Mouse (Mus musculus) spleen, adult 2 months (tissue): ENCODE results near the gene Mfsd12.

Experiments used
- CTCF ChIP-seq: fragments of 200-500 bp; IDR thresholded peaks from 2 replicates; pipeline ENCODE4 v1.5.1; 2011; ENCODE audit warnings: mild to moderate bottlenecking, inconsistent platforms; ENCODE audit not compliant: insufficient read depth, insufficient read length, insufficient replicate concordance; ENCODE audit errors: extremely low read depth
- POLR2A ChIP-seq: fragments of 200-500 bp; IDR thresholded peaks from 2 replicates; pipeline ENCODE4 v1.6.1; 2011; ENCODE audit warnings: low read depth, low read length, inconsistent platforms

DNA sequence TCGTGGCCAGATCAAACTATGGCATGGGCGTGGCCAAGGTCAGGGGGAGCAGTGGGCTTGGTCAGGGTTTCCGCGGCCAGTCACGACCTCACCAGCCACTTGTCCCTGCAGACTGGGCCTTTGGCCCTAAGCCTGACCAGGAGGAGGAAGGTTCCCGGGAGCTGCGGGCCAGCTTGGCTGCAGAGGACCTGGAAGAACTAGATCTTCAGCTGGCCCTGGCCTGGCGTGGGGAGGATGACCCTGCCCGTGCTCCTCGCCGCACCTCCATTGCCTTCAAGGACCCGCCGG, 33.3 kb downstream of the Mfsd12 start:
- no peak for TF ChIP-seq POLR2A
- TF ChIP-seq CTCF: no peak
